Mouse (Mus musculus): Measurements from ENCODE around the gene Rftn2.
"Not testable (repeated sequence)": the region's sequence is repeated elsewhere in the genome, so short reads cannot be mapped to it uniquely, and the experiment has no call there.

The Rftn2 gene

DNA sequence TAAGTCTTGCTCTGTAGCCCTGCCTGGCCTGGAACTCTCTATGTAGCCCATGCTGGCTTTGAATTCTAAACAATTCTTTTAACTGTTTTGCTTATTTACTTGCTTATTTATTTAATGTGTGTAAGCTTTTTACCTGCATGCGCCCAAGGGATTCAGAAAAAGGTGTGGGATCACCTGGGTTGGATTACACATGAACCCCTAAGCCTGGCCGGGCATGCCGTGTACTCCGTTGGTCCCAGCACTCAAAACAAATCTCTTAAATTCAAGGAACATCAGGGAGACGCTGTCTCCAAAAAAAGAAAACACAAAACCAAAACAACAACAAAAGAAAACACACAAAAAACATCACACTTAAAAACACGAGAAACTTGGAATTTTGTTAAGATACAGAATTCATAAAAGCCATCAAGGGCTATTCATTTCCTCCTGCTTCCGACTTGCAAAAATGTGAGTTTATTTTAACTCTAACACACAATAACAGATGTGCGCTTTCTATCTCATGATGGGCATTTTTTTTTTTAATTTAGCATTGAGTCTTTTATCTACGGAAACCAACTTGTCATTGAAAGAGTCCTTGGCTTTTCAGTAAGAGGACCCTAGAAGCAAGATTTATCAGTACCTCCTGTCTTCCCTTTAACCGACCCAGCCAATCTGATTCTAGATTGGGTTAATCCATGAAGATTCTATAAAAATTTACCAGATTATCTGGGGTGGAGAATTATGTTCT lies 96.2 kb downstream of the Rftn2 start:
- no peak for DNase-seq (ENCODE audit: low read depth in 2 of 2, low spot score in 2 of 2)

- DNase-seq (ENCODE audit: low read depth in 2 of 2, low spot score in 2 of 2) = no peak
These were observed 96.9 kb downstream of the Rftn2 start for GRCm38 (mm10) chr1:55129716-55130115.

DNA sequence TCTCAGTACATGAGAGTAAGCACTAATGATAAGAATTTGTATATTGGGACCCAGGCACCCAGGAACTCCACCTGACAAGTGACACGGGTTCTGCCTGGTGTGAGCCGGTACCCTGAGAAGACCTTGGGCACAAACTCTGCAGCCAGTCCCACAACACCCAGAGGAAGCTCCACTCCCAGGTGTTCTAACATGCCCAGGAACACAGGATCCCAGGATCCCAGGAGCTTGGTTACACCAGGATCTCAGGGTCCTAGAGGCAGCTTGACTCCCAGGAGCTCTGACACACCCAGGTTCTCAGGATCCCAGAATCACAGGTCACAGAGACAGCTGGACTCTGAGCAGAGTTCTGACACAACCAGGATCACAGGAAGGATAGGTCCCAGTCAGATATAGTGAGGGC lies 102.4 kb downstream of the Rftn2 start:
- DNase-seq (ENCODE audit: low read depth in 2 of 2, low spot score in 2 of 2) = not testable (repeated sequence)

- DNase-seq (ENCODE audit: low read depth in 2 of 2, low spot score in 2 of 2) = no peak
These were observed 103.0 kb downstream of the Rftn2 start for GRCm38 (mm10) chr1:55123561-55123960.

GRCm38 (mm10) chr1:55123046-55123445 lies 103.5 kb downstream of the Rftn2 start:
- no peak for DNase-seq (ENCODE audit: low read depth in 2 of 2, low spot score in 2 of 2)
